8 mouse cellular contexts compared by ENCODE assay signal in genomic region chr17:64331898-64332769, GRCm38 (mm10). TPM values are rescaled to one million over a fixed set of nuclear protein-coding genes. Genes with fewer than 3 reads are reported as not detected.
DNase-seq lines count a peak whose midpoint lies in the region; ATAC-seq lines count a peak whose summit lies in the region.

Pja2 (minus strand) TSS chr17:64331916.

- intact Hi-C loops in heart, postnatal 14 days (cut with DNase I): loop anchor here (5.0 to 10.0 kb wide), 2 partner anchors 273 to 470 kb away; partner anchors contain the start of genes A930002H24Rik, Fer and Man2a1

- no peaks in the 10 kb centered on the region for H3K9me3 ChIP-seq in forebrain, embryonic 14.5 days (replicated peaks; ENCODE audit: control insufficient read depth, low read length)
- H3K9me3 ChIP-seq in neural tube, embryonic 15.5 days (replicated peaks): no peaks in the 10 kb centered on the region

- peaks cover 9% of the 10 kb centered on the region for H3K4me1 ChIP-seq in forebrain, embryonic 14.5 days (ENCODE audit: control insufficient read depth, insufficient read depth, low read length)
- H3K4me1 ChIP-seq in neural tube, embryonic 15.5 days: peaks cover 21% of the 10 kb centered on the region

- peak within 1 kb of the TSS; percentile 100 for H3K4me3 ChIP-seq in forebrain, embryonic 14.5 days (ENCODE audit: low read depth, low read length)
- peak within 1 kb of the TSS; percentile 93 for H3K4me3 ChIP-seq in neural tube, embryonic 15.5 days (replicated peaks)

- peak within 1 kb of the TSS; percentile 83 for H3K4me2 ChIP-seq in forebrain, embryonic 14.5 days (ENCODE audit: low read length)
- H3K4me2 ChIP-seq in neural tube, embryonic 15.5 days: peak within 1 kb of the TSS; percentile 67

- DNase-seq in ES-CJ7 (ENCODE audit: low read depth, low spot score): peak; percentile 99
- peak; percentile 100 for DNase-seq in cerebellum, adult 11 months
- peak; percentile 100 for DNase-seq in forebrain, embryonic 14.5 days (ENCODE audit: low spot score)
- DNase-seq in heart, postnatal 14 days: peak; percentile 100
- peak; percentile 99 for DNase-seq in layer of hippocampus, adult 11-12 months (ENCODE audit: low spot score)
- DNase-seq in lung, adult 18-20 months: peak; percentile 99
- peak; percentile 100 for DNase-seq in testis, postnatal 14 days (ENCODE audit: low spot score)

- H3K27ac ChIP-seq in forebrain, embryonic 14.5 days (ENCODE audit: low read depth, low read length): peak within 1 kb of the TSS; percentile 98
- H3K27ac ChIP-seq in neural tube, embryonic 15.5 days (replicated peaks): peak within 1 kb of the TSS; percentile 97

- no peaks in the 10 kb centered on the region for H3K36me3 ChIP-seq in forebrain, embryonic 14.5 days (ENCODE audit: control insufficient read depth, insufficient read depth, low read length)
- H3K36me3 ChIP-seq in neural tube, embryonic 15.5 days: no peaks in the 10 kb centered on the region

- H3K27me3 ChIP-seq in forebrain, embryonic 14.5 days (replicated peaks; ENCODE audit: control insufficient read depth, insufficient read depth, low read length): no peaks in the 10 kb centered on the region
- no peaks in the 10 kb centered on the region for H3K27me3 ChIP-seq in neural tube, embryonic 15.5 days (replicated peaks)

- peak; percentile 99 for ATAC-seq in forebrain, embryonic 14.5 days
- ATAC-seq in neural tube, embryonic 15.5 days (ENCODE audit: low FRiP score): peak; percentile 99

- H3K9ac ChIP-seq in forebrain, embryonic 14.5 days (ENCODE audit: low read length): peak within 1 kb of the TSS; percentile 98
- peak within 1 kb of the TSS; percentile 99 for H3K9ac ChIP-seq in neural tube, embryonic 15.5 days (replicated peaks)

- WGBS in forebrain, embryonic 14.5 days: under 1% methylated on average over 41 of the region's 60 CpGs
- WGBS in neural tube, embryonic 15.5 days: under 1% methylated on average over 57 of the region's 60 CpGs

RNA-seq across cellular contexts. Expression of gene Pja2, which starts in this region (rescaled TPM):
- 125 and 147 TPM in 2 replicates for polyA plus RNA-seq in forebrain, embryonic 14.5 days (2014; fragmentation: Nextera tagmentation; extraction: Ambion mirVana)
- 100 to 1,000 TPM; 110 to 118 TPM for total RNA-seq in heart, postnatal 14 days (2021)
- 190 and 208 TPM in 2 replicates for polyA plus RNA-seq in neural tube, embryonic 15.5 days (2015; fragmentation: Nextera tagmentation; extraction: Ambion mirVana)

Comparison
In these comparisons a context has a peak if more than half of its experiments do, and no peak if none do; other contexts are left out.
1. Peak in every context shown above with its lines: DNase-seq, ATAC-seq, H3K4me3 ChIP-seq and H3K27ac ChIP-seq.